Mouse (Mus musculus) testis, adult 2 months (tissue): ENCODE data around the gene Eef1akmt3. TPM values are rescaled to one million over a fixed set of nuclear protein-coding genes. Genes with fewer than 3 reads are reported as not detected.

Experiments
- H3K27ac ChIP-seq: fragments of 200-500 bp; 2 replicates; pipeline ENCODE4 v1.5.1; 2012; ENCODE audit warnings: low read depth, low read length; ENCODE audit not compliant: control insufficient read depth, insufficient read depth
- H3K27me3 ChIP-seq: fragments of 200-500 bp; 2 replicates; pipeline ENCODE4 v1.6.1; 2012; ENCODE audit warnings: mild to moderate bottlenecking, low read length, moderate library complexity; ENCODE audit not compliant: control insufficient read depth, insufficient read depth
- H3K36me3 ChIP-seq: fragments of 200-500 bp; 2 replicates; pipeline ENCODE4 v1.6.1; 2012; ENCODE audit warnings: mild to moderate bottlenecking, low read length; ENCODE audit not compliant: control insufficient read depth, insufficient read depth
- H3K4me1 ChIP-seq: fragments of 200-500 bp; 2 replicates; pipeline ENCODE4 v1.6.1; 2012; ENCODE audit warnings: low read length; ENCODE audit not compliant: control insufficient read depth, insufficient read depth
- H3K4me3 ChIP-seq: fragments of 200-500 bp; 2 replicates; pipeline ENCODE4 v1.5.1; 2012; ENCODE audit warnings: low read depth, mild to moderate bottlenecking, low read length, moderate library complexity, mixed read lengths; ENCODE audit not compliant: control insufficient read depth
- CTCF ChIP-seq: fragments of 200-500 bp; IDR thresholded peaks from 2 replicates; pipeline ENCODE4 v1.5.1; 2012; ENCODE audit warnings: low read depth, mild to moderate bottlenecking, inconsistent platforms, low read length, moderate library complexity; ENCODE audit not compliant: control insufficient read depth, insufficient read depth, insufficient replicate concordance
- POLR2A ChIP-seq: fragments of 200-500 bp; IDR thresholded peaks from 2 replicates; pipeline ENCODE4 v1.6.1; 2012; ENCODE audit warnings: low read depth, mild to moderate bottlenecking, inconsistent platforms, low read length, moderate library complexity; ENCODE audit not compliant: control insufficient read depth
- polyA plus RNA-seq: library from polyadenylated mRNA; depleted of rRNA; stranded (reverse); fragments of >200 nt; gene quantifications from 2 replicates; pipeline ENCODE4 v1.2.3, GENCODE M21; 2012

The Eef1akmt3 gene
- polyA plus RNA-seq, 1 experiment = 0.05 TPM

GRCm38 (mm10) chr10:127061513-127061912 lies 20.2 kb upstream of the Eef1akmt3 start:
- TF ChIP-seq POLR2A (no peak), CTCF (no peak)
- peaks cover 25% of the 10 kb centered on the region for H3K4me1 ChIP-seq
- H3K4me3 ChIP-seq = no peak overlapping the region

GRCm38 (mm10) chr10:127061085-127061484 lies 19.8 kb upstream of the Eef1akmt3 start:
- Histone ChIP-seq H3K27me3 (no peaks in the 10 kb centered on the region), H3K36me3 (no peaks in the 10 kb centered on the region; the same call in 1 of the 2 replicates), H3K4me1 (peaks cover 25% of the 10 kb centered on the region), H3K27ac (no peak overlapping the region), H3K4me3 (no peak overlapping the region)
- TF ChIP-seq CTCF (no peak), POLR2A (no peak)

More at GRCm38 (mm10) chr10:127061513-127061912, 20.2 kb upstream of the Eef1akmt3 start:
- no peaks in the 10 kb centered on the region; the same call in 1 of the 2 replicates for H3K36me3 ChIP-seq
- H3K27ac ChIP-seq = no peak overlapping the region
- H3K27me3 ChIP-seq = no peaks in the 10 kb centered on the region

- H3K4me3 ChIP-seq = peak within 1 kb of the TSS; percentile 78
- no peak for TF ChIP-seq CTCF
- no peak for TF ChIP-seq POLR2A
- H3K4me1 ChIP-seq = peaks cover 25% of the 10 kb centered on the region
- H3K27me3 ChIP-seq = no peaks in the 10 kb centered on the region
- no peak within 1 kb of the TSS for H3K27ac ChIP-seq
- H3K36me3 ChIP-seq = no peaks in the 10 kb centered on the region
Observed at GRCm38 (mm10) chr10:127059968-127060916, 18.9 kb upstream of the Eef1akmt3 start, which contains the start of gene March9. Gene March9, minus strand, starts transcription at chr10:127060184.

GRCm38 (mm10) chr10:127059174-127059967 lies 18.1 kb upstream of the Eef1akmt3 start:
- H3K4me1 ChIP-seq = peaks cover 19% of the 10 kb centered on the region
- TF ChIP-seq POLR2A = no peak
- no peak for TF ChIP-seq CTCF
- H3K27me3 ChIP-seq = no peaks in the 10 kb centered on the region
- peak overlapping the region; percentile 78 for H3K4me3 ChIP-seq
- H3K36me3 ChIP-seq = no peaks in the 10 kb centered on the region
- no peak overlapping the region for H3K27ac ChIP-seq

- H3K36me3 ChIP-seq = no peaks in the 10 kb centered on the region
- no peak overlapping the region for H3K4me3 ChIP-seq
- TF ChIP-seq POLR2A = no peak
- no peak for TF ChIP-seq CTCF
- peaks cover 12% of the 10 kb centered on the region for H3K4me1 ChIP-seq
- H3K27ac ChIP-seq = no peak overlapping the region
- no peaks in the 10 kb centered on the region for H3K27me3 ChIP-seq
Observed at GRCm38 (mm10) chr10:127058708-127059107, 17.4 kb upstream of the Eef1akmt3 start.

GRCm38 (mm10) chr10:127058161-127058560 lies 16.8 kb upstream of the Eef1akmt3 start:
- peaks cover 12% of the 10 kb centered on the region for H3K4me1 ChIP-seq
- H3K36me3 ChIP-seq = no peaks in the 10 kb centered on the region
- no peaks in the 10 kb centered on the region for H3K27me3 ChIP-seq
- H3K27ac ChIP-seq = no peak overlapping the region
- peak; percentile 94; the same call in 1 of the 2 replicates for TF ChIP-seq CTCF
- TF ChIP-seq POLR2A = no peak
- H3K4me3 ChIP-seq = no peak overlapping the region

GRCm38 (mm10) chr10:127056490-127056889 lies 15.2 kb upstream of the Eef1akmt3 start:
- Histone ChIP-seq H3K27ac (no peak overlapping the region), H3K36me3 (no peaks in the 10 kb centered on the region), H3K27me3 (no peaks in the 10 kb centered on the region), H3K4me3 (no peak overlapping the region), H3K4me1 (peaks cover 10% of the 10 kb centered on the region)
- TF ChIP-seq CTCF (no peak), POLR2A (no peak)

GRCm38 (mm10) chr10:127055406-127055805 lies 14.1 kb upstream of the Eef1akmt3 start:
- Histone ChIP-seq H3K27ac (no peak overlapping the region), H3K36me3 (no peaks in the 10 kb centered on the region), H3K4me1 (peaks cover 8% of the 10 kb centered on the region), H3K4me3 (no peak overlapping the region), H3K27me3 (no peaks in the 10 kb centered on the region)
- TF ChIP-seq CTCF (no peak), POLR2A (no peak)
